Mouse (Mus musculus) kidney, adult 2 months (tissue): ENCODE measurements around the gene Rxylt1. TPM values are rescaled to one million over a fixed set of nuclear protein-coding genes. Genes with fewer than 3 reads are reported as not detected.

Experiments used
- DNase-seq: peaks from one replicate; pipeline ENCODE4 v3.0.0; 2021
- H3K27ac ChIP-seq: fragments of 200-500 bp; 2 replicates; pipeline ENCODE4 v1.5.1; 2012; ENCODE audit warnings: low read depth, low read length, control low read depth, inconsistent platforms; ENCODE audit not compliant: insufficient read depth
- H3K27me3 ChIP-seq: fragments of 200-500 bp; replicated peaks from 2 replicates; pipeline ENCODE4 v1.6.1; 2012; ENCODE audit warnings: mild to moderate bottlenecking, moderate library complexity, low read length, inconsistent platforms; ENCODE audit not compliant: control insufficient read depth, insufficient read depth
- H3K36me3 ChIP-seq: fragments of 200-500 bp; 2 replicates; pipeline ENCODE4 v1.6.1; 2012; ENCODE audit warnings: mild to moderate bottlenecking, moderate library complexity, low read length, inconsistent platforms; ENCODE audit not compliant: control insufficient read depth, insufficient read depth
- H3K4me1 ChIP-seq: fragments of 200-500 bp; 2 replicates; pipeline ENCODE4 v1.6.1; 2011; ENCODE audit warnings: low read length; ENCODE audit not compliant: control insufficient read depth, insufficient read depth
- H3K4me3 ChIP-seq: fragments of 200-500 bp; 2 replicates; pipeline ENCODE4 v1.5.1; 2011; ENCODE audit warnings: mild to moderate bottlenecking, low read depth, low read length, control low read depth; ENCODE audit not compliant: insufficient read depth
- CTCF ChIP-seq: fragments of 200-500 bp; conservative IDR thresholded peaks from 2 replicates; pipeline ENCODE4 v1.5.1; 2011; ENCODE audit warnings: low read depth, mild to moderate bottlenecking, control low read depth, low read length, moderate library complexity, mixed read lengths; ENCODE audit not compliant: insufficient read depth, insufficient read length
- POLR2A ChIP-seq: fragments of 200-500 bp; IDR thresholded peaks from one replicate; pipeline ENCODE4 v1.6.1; 2011; ENCODE audit warnings: low read depth, low read length, control low read depth
- whole genome bisulfite sequencing: fragments of 180-500 bp; shearing (Covaris S2); methylation state at CpG from one replicate; pipeline ENCODE4 v1.1.7; 2018; 5-methylcytosine and 5-hydroxymethylcytosine counted together
- polyA plus RNA-seq: library from polyadenylated mRNA; depleted of rRNA; stranded (reverse); fragments of >200 nt; gene quantifications from 2 replicates; pipeline ENCODE4 v1.2.3, GENCODE M21; 2012; rRNA removed

Rxylt1 gene
- polyA plus RNA-seq, 1 experiment, result 6.5 TPM

DNA sequence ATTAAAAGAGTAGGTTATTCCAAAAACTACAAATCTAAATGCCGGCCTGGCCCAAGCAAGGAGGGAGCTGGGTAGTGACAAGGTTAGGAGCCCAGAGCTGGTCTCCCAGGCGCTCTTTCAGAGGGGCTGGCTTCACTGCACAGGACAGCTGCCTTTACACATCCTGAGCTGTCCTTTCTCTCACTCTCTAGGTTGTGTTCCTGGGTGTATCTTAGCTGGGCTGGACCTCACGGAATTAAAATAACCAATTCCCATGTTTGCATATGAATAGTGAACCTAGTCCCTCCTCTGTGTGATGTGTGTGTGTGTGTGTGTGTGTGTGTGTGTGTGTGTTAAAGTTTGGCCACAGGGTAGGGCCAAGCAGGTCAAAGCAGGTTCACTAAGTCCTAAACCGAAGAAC is 52.2 kb downstream of the Rxylt1 start:
- Histone ChIP-seq H3K36me3 (no peaks in the 10 kb centered on the region), H3K4me3 (no peak overlapping the region), H3K27ac (no peak overlapping the region), H3K4me1 (no peaks in the 10 kb centered on the region), H3K27me3 (no peaks in the 10 kb centered on the region)
- 82% methylated on average over 4 of the region's 4 CpGs for WGBS
- no peak for DNase-seq
- TF ChIP-seq CTCF (no peak), POLR2A (no peak)

DNA sequence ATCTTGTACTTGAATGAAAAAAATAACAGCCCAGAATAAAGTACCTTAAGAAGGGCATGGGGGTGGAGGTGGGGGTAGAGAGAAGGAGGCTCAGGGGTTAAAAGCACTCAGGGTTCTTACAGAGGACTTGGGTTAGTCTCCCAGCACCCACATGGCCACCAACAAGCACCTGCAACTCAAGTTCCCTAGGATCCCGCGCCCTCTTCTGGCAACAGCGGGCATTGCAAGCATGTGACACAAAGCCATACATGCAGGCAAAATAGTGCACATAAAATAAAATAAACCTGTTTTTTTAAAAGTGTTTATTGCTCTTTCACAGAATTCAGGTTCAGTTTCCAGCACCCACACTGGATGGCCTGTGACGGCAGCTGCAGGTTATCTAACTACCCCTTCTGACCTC is 56.8 kb downstream of the Rxylt1 start:
- H3K27ac ChIP-seq, result no peak overlapping the region
- 48% methylated on average over 4 of the region's 4 CpGs for WGBS
- H3K36me3 ChIP-seq, result no peaks in the 10 kb centered on the region
- H3K27me3 ChIP-seq, result no peaks in the 10 kb centered on the region
- no peaks in the 10 kb centered on the region for H3K4me1 ChIP-seq
- TF ChIP-seq CTCF, result peak; percentile 46
- TF ChIP-seq POLR2A, result no peak
- H3K4me3 ChIP-seq, result no peak overlapping the region
- DNase-seq, result no peak

DNA sequence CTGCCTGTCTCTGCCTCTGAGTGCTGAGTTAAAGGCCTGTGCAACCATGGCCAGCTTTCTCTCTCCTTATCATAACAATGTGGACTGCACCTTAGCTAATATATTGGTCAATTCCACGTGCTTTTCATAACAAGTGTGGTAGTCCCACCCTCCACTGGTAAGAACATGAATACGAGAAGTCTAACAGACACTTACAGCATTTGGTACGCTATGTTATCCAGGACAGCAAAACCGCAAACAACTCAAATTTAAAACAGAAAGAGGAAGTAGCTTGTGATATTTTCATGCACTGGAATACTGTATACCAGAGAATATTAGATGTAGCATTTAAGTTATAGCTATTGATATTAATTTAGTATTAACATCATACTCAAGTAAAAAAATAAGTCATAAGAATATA is 57.6 kb downstream of the Rxylt1 start:
- Histone ChIP-seq H3K4me1 (no peaks in the 10 kb centered on the region), H3K27me3 (no peaks in the 10 kb centered on the region), H3K4me3 (no peak overlapping the region), H3K27ac (no peak overlapping the region), H3K36me3 (no peaks in the 10 kb centered on the region)
- no peak for DNase-seq
- 96% methylated on average over 4 of the region's 4 CpGs for WGBS
- TF ChIP-seq POLR2A (no peak), CTCF (no peak)

DNA sequence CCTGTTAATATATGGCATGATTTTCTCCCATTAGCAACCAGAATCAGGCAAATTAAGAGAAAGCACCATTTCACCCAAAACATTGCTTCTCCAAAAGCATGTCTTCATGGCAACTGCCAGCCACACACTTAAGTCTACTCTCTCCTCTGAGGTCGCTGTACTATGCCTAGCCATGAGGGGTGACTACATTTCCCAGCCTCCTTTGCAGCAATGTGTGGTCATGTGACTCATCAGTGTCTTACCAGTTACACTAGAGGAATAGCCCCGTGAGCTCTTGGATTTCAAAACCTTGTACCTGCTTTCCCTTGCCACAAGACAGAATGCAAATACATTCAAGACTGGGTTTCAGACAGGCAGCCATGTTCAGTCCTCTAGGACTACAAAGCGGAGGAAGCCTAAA is 58.6 kb downstream of the Rxylt1 start:
- peak; percentile 50 for DNase-seq
- TF ChIP-seq POLR2A (no peak), CTCF (no peak)
- H3K4me3 ChIP-seq, result no peak overlapping the region
- H3K27me3 ChIP-seq, result no peaks in the 10 kb centered on the region
- no peaks in the 10 kb centered on the region for H3K4me1 ChIP-seq
- no peak overlapping the region for H3K27ac ChIP-seq
- H3K36me3 ChIP-seq, result no peaks in the 10 kb centered on the region
- 49% methylated on average over 3 of the region's 3 CpGs for WGBS

DNA sequence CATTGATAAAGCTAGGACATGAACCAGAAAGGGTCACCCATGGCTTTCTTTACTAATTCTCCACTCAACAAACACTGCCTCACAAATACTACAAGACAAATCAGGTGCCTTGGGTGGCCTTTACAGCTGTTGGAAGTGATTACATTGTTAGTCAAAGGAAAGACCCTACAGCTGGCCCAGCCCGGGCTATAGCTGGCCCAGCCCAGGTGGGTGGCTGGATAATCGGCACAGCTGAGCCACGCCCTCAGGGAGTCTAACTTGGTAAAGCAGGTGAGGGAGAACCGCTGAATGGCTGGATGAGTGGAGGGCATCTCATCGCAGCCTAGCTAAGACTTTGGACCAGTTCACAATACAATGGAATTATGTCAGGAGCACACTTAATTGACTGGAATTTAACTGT is 63.9 kb downstream of the Rxylt1 start:
- Histone ChIP-seq H3K36me3 (no peaks in the 10 kb centered on the region), H3K4me1 (no peaks in the 10 kb centered on the region), H3K4me3 (no peak overlapping the region), H3K27ac (no peak overlapping the region), H3K27me3 (no peaks in the 10 kb centered on the region)
- 75% methylated on average over 5 of the region's 5 CpGs for WGBS
- TF ChIP-seq CTCF (no peak), POLR2A (no peak)
- no peak for DNase-seq

DNA sequence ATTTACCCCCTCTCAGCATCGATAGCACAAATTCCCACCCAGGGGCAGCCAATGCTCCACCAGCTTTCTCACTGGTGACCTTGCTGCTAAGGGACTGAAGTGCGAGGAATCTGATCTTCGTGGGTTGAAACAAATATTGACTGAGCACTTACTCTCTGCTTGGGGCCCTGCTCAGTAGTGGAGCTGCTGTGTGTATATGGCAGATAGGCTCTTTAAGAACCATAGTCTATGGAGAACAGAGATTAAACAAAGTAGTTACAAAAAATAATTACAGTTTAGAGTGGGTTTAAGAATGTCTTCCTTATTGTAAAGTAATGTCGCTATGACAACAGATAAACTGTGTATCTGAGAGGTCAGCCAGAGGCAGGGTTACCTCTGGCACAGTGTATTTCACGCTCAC is 66.8 kb downstream of the Rxylt1 start:
- TF ChIP-seq POLR2A, result no peak
- TF ChIP-seq CTCF, result no peak
- H3K4me1 ChIP-seq, result no peaks in the 10 kb centered on the region
- no peak for DNase-seq

DNA sequence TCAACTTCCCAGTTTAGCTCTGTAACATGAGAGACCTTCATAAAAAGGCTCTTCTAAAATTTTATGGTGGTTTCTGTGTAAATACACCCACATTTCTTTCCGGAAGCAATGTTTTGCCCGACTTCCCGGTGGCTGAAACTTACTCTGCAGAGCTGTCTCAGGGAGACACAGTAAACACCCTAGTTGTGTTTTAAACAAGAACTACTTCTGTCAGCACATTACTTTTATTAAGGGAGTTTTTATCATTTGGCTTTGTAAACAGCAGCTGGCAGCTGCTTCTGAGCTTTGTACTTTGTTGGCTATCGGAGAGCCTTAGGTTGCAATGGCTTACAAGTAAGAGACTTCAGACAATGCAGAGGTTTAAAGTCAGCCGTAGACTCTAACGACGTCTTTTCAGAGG is 67.4 kb downstream of the Rxylt1 start:
- H3K4me3 ChIP-seq, result no peak overlapping the region
- WGBS, result 17% methylated on average over 7 of the region's 7 CpGs
- TF ChIP-seq CTCF (no peak), POLR2A (no peak)
- H3K36me3 ChIP-seq, result no peaks in the 10 kb centered on the region
- peak; percentile 30 for DNase-seq
- H3K4me1 ChIP-seq, result no peaks in the 10 kb centered on the region
- H3K27me3 ChIP-seq, result no peaks in the 10 kb centered on the region
- H3K27ac ChIP-seq, result no peak overlapping the region

More for the DNA sequence above, 66.8 kb downstream of the Rxylt1 start:
- Histone ChIP-seq H3K36me3 (no peaks in the 10 kb centered on the region), H3K4me3 (no peak overlapping the region), H3K27me3 (no peaks in the 10 kb centered on the region), H3K27ac (no peak overlapping the region)
- WGBS, result 78% methylated on average over 5 of the region's 5 CpGs

Other genes starting within 250 kb of the Rxylt1 start
- 3.3 and 3.4 TPM in 2 replicates for gene Srgap1, start 50.1 kb downstream of the Rxylt1 start, polyA plus RNA-seq